ENCODE assay signal across 24 mouse cellular contexts in genomic region chr1:69443466-69443865, GRCm38 (mm10).
"Had no signal": no experiment of that assay in that cellular context is flagged by ENCODE, and none has a peak within 500 bp of the region (broad histone marks: within the 10 kb centered on the region; RNA-seq: fewer than 3 reads in every experiment).

No protein-coding gene starts in this region.

- H3K27me3 ChIP-seq: heart, embryonic 12.5 days; hindbrain, embryonic 12.5 days; limb, embryonic 13.5 days; limb, embryonic 15.5 days had no signal

- H3K9ac ChIP-seq: forebrain, postnatal 0 days; heart, embryonic 12.5 days; hindbrain, embryonic 12.5 days; hindbrain, embryonic 14.5 days; limb, embryonic 13.5 days; limb, embryonic 15.5 days had no signal

- H3K4me3 ChIP-seq: heart, adult 2 months; heart, embryonic 12.5 days; hindbrain, embryonic 10.5 days; hindbrain, embryonic 12.5 days; layer of hippocampus, adult 2 months; limb, embryonic 13.5 days; limb, embryonic 15.5 days had no signal

- H3K36me3 ChIP-seq: heart, embryonic 12.5 days; hindbrain, embryonic 10.5 days; hindbrain, embryonic 12.5 days; limb, embryonic 13.5 days; limb, embryonic 15.5 days had no signal

- DNase-seq: forebrain, postnatal 0 days; gastrocnemius, postnatal 14 days; gastrocnemius, postnatal 36 days; heart, adult 11 months; heart, adult 2 months; heart, postnatal 10 days; heart, postnatal 4 days; kidney, adult 18-20 months; kidney, adult 8-10 months; kidney, postnatal 10 days; kidney, postnatal 25 days; kidney, postnatal 4 days; layer of hippocampus, adult 9-11 months; layer of hippocampus, postnatal 36 days; left cerebral cortex, postnatal 4 days had no signal

- H3K27ac ChIP-seq: heart, adult 2 months; hindbrain, embryonic 10.5 days; hindbrain, embryonic 12.5 days; hindbrain, embryonic 14.5 days; layer of hippocampus, adult 2 months; limb, embryonic 13.5 days; limb, embryonic 15.5 days had no signal

- ATAC-seq: forebrain, postnatal 0 days; hindbrain, embryonic 16.5 days; inflammation-experienced regulatory T-cells, adult 6 months had no signal

- H3K4me1 ChIP-seq: hindbrain, embryonic 12.5 days; limb, embryonic 13.5 days; limb, embryonic 15.5 days had no signal

- H3K4me2 ChIP-seq: heart, embryonic 12.5 days; hindbrain, embryonic 12.5 days; hindbrain, embryonic 14.5 days; limb, embryonic 13.5 days; limb, embryonic 15.5 days had no signal

- H3K9me3 ChIP-seq: heart, embryonic 12.5 days; hindbrain, embryonic 10.5 days; hindbrain, embryonic 12.5 days; limb, embryonic 13.5 days; limb, embryonic 15.5 days had no signal
